Mouse (Mus musculus) cerebellum, postnatal 14 days (tissue): ENCODE measurements at regions not wholly inside any gene's neighbourhood (a gene's known extent, or its start where the extent isn't known, plus 50 kb on each side); places are given as distances from the start of the nearest gene placed in this dataset.

Source experiments
- DNase-seq, 2 experiments: peaks; one replicate each; pipeline ENCODE4 v3.0.0; 2021; ENCODE audit warnings: mixed read lengths in 2 of 2

GRCm38 (mm10) chr12:70719255-70719654, 106.1 kb upstream of the Frmd6 start:
- peak; percentile 45 to 46 for DNase-seq

- no peak for DNase-seq
Measured at GRCm38 (mm10) chr12:70720178-70720894, 105.0 kb upstream of the Frmd6 start.

- no peak for DNase-seq
Measured at GRCm38 (mm10) chr12:70725326-70725725, 100.0 kb upstream of the Frmd6 start.

GRCm38 (mm10) chr12:70727496-70728259, 97.6 kb upstream of the Frmd6 start:
- DNase-seq, result no peak

GRCm38 (mm10) chr12:70728407-70728806, 96.9 kb upstream of the Frmd6 start:
- DNase-seq, result no peak

GRCm38 (mm10) chr12:70729961-70730360, 95.4 kb upstream of the Frmd6 start:
- DNase-seq, result no peak

- DNase-seq, result no peak
Measured at GRCm38 (mm10) chr12:70731498-70731897, 93.8 kb upstream of the Frmd6 start.

- DNase-seq, result no peak
Measured at GRCm38 (mm10) chr12:70732591-70732990, 92.7 kb upstream of the Frmd6 start.

GRCm38 (mm10) chr12:70738554-70738953, 86.8 kb upstream of the Frmd6 start:
- no peak for DNase-seq

- no peak for DNase-seq
Measured at GRCm38 (mm10) chr12:70739316-70739715, 86.0 kb upstream of the Frmd6 start.

- DNase-seq, result no peak
Measured at GRCm38 (mm10) chr12:70739766-70740165, 85.5 kb upstream of the Frmd6 start.

- DNase-seq, result no peak
Measured at GRCm38 (mm10) chr12:70742836-70743235, 82.5 kb upstream of the Frmd6 start.

- DNase-seq, result no peak
Measured at GRCm38 (mm10) chr12:70745681-70746080, 79.6 kb upstream of the Frmd6 start.

- DNase-seq, result no peak
Measured at GRCm38 (mm10) chr12:70749651-70750050, 75.7 kb upstream of the Frmd6 start.

- peak in 1 of 2 experiments; percentile 4 for DNase-seq
Measured at GRCm38 (mm10) chr12:70750651-70751578, 74.4 kb upstream of the Frmd6 start.

GRCm38 (mm10) chr12:70752266-70752910, 72.9 kb upstream of the Frmd6 start:
- DNase-seq, result no peak

- DNase-seq, result no peak
Measured at GRCm38 (mm10) chr12:70752911-70753290, 72.4 kb upstream of the Frmd6 start.

- no peak for DNase-seq
Measured at GRCm38 (mm10) chr12:70753458-70753857, 71.9 kb upstream of the Frmd6 start.

GRCm38 (mm10) chr12:70758080-70758479, 67.2 kb upstream of the Frmd6 start:
- DNase-seq, result no peak

GRCm38 (mm10) chr12:70763542-70763941, 61.8 kb upstream of the Frmd6 start:
- DNase-seq, result no peak

- no peak for DNase-seq
Measured at GRCm38 (mm10) chr12:70766319-70766718, 59.0 kb upstream of the Frmd6 start.

- DNase-seq, result no peak
Measured at GRCm38 (mm10) chr12:70767959-70768358, 57.4 kb upstream of the Frmd6 start.

GRCm38 (mm10) chr12:70768745-70769144, 56.6 kb upstream of the Frmd6 start:
- no peak for DNase-seq
